Mouse (Mus musculus) heart, embryonic 12.5 days (tissue): Measurements from ENCODE around the gene Prss33. TPM values are rescaled to one million over a fixed set of nuclear protein-coding genes. Genes with fewer than 3 reads are reported as not detected.
"Not testable (repeated sequence)": the region's sequence is repeated elsewhere in the genome, so short reads cannot be mapped to it uniquely, and the experiment has no call there.

Source experiments
- ATAC-seq: fragments of 200-750 bp; cut with Nextera tagmentation; 2 replicates; pipeline ENCODE4 v1.8.0; 2017; ENCODE audit warnings: moderate TSS enrichment, moderate library complexity; ENCODE audit not compliant: insufficient number of reproducible peaks, low FRiP score
- H3K27ac ChIP-seq: fragments of 300-500 bp; sonication (generic); 2 replicates; pipeline ENCODE4 v1.5.1; 2016; ENCODE audit warnings: mild to moderate bottlenecking, moderate library complexity; ENCODE audit not compliant: poor library complexity, severe bottlenecking
- H3K27me3 ChIP-seq: fragments of 300-500 bp; sonication (generic); replicated peaks from 2 replicates; pipeline ENCODE4 v1.6.1; 2016; ENCODE audit warnings: mild to moderate bottlenecking, moderate library complexity
- H3K36me3 ChIP-seq: fragments of 300-500 bp; sonication (generic); 2 replicates; pipeline ENCODE4 v1.6.1; 2016; ENCODE audit warnings: mild to moderate bottlenecking, moderate library complexity
- H3K4me1 ChIP-seq: fragments of 300-500 bp; sonication (generic); replicated peaks from 2 replicates; pipeline ENCODE4 v1.6.1; 2016; ENCODE audit warnings: mild to moderate bottlenecking
- H3K4me2 ChIP-seq: fragments of 300-500 bp; sonication (generic); 2 replicates; pipeline ENCODE4 v1.6.1; 2016; ENCODE audit warnings: mild to moderate bottlenecking, moderate library complexity
- H3K4me3 ChIP-seq: fragments of 300-500 bp; sonication (generic); 2 replicates; pipeline ENCODE4 v1.5.1; 2016; ENCODE audit warnings: mild to moderate bottlenecking
- H3K9ac ChIP-seq: fragments of 300-500 bp; sonication (generic); 2 replicates; pipeline ENCODE4 v1.6.1; 2016; ENCODE audit warnings: mild to moderate bottlenecking, moderate library complexity
- H3K9me3 ChIP-seq: fragments of 300-500 bp; sonication (generic); replicated peaks from 2 replicates; pipeline ENCODE4 v1.6.1; 2016; ENCODE audit warnings: mild to moderate bottlenecking, moderate library complexity
- WGBS: fragments of 180-500 bp; shearing (Covaris S2); methylation state at CpG from one replicate; pipeline ENCODE4 v1.1.7; 2016; 5-methylcytosine and 5-hydroxymethylcytosine counted together
- polyA plus RNA-seq: library from polyadenylated mRNA; unstranded; fragments of >200 nt; fragmentation: Nextera tagmentation; extraction: Ambion mirVana; gene quantifications from 2 replicates; pipeline ENCODE4 v1.2.1, GENCODE M21; 2016

The Prss33 gene
- polyA plus RNA-seq: not detected in 2 replicates

DNA sequence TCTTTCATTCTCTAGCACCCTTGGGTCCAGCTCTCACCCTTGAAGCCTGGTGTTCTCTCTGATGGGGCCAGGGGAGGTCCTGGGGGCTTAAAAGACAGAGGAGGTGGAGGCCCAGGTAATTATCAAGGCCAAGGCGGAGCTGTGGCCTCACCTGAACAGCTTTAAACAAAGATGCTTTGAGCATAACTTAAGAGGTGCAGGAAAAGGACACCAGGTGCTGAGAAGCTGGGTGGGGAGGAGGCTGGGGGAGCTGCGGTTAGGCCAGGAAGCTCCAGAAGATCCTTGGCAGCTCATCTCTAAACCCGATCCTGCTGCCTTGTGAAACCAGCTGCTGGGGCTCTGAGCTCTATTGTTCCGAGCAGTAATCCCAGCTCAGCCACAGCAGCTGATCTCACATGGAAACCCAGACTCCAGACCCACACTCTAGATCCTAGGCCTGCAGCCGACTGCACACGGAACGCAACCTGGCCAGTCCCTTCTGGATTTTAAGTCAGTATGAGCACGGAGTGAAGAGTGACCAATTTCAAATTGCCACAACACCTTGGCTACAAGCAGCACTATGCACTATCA, at the start of gene Prss33:
Prss33 (minus strand) TSS at position 51 of the 570 bp plus-strand sequence.
- Histone ChIP-seq H3K9ac (no peak within 1 kb of the TSS), H3K4me1 (no peaks in the 10 kb centered on the region), H3K4me3 (no peak within 1 kb of the TSS), H3K27me3 (peaks cover 55% of the 10 kb centered on the region), H3K9me3 (no peaks in the 10 kb centered on the region), H3K4me2 (no peak within 1 kb of the TSS), H3K36me3 (no peaks in the 10 kb centered on the region), H3K27ac (no peak within 1 kb of the TSS)
- ATAC-seq: no peak
- WGBS: 74% methylated on average over 8 of the region's 8 CpGs

DNA sequence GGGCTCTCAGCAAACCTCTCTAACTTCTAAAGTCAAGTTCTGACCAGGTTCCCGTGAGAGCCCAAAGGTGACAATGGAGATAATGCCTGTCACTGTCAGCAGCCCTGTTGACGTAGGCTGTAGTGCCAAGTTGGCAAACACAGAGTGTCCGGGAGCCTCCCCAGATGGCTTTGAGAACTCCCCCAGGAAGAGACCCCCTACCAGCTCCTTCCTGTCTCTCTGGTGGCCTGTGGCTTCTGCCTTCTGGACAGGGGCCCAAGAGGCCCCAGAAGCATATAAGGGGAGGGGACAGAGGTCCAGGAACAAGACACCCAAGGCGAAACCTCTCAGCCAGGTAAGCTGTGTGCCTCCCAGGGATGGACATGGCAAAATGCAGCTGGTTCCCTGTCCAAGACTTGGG, 44.7 kb upstream of the Prss33 start, which contains the start of the genes Dcpp1 and Dcpp2:
Dcpp1 (plus strand) TSS at position 301 of the 400 bp plus-strand sequence.
Dcpp2 (plus strand) TSS at position 305 of the 400 bp plus-strand sequence.
- H3K4me2 ChIP-seq, H3K27me3 ChIP-seq, H3K9me3 ChIP-seq, H3K4me3 ChIP-seq, H3K4me1 ChIP-seq, H3K9ac ChIP-seq, ATAC-seq, H3K36me3 ChIP-seq, H3K27ac ChIP-seq: not testable (repeated sequence)
- WGBS: 50% methylated on average over 4 of the region's 4 CpGs

DNA sequence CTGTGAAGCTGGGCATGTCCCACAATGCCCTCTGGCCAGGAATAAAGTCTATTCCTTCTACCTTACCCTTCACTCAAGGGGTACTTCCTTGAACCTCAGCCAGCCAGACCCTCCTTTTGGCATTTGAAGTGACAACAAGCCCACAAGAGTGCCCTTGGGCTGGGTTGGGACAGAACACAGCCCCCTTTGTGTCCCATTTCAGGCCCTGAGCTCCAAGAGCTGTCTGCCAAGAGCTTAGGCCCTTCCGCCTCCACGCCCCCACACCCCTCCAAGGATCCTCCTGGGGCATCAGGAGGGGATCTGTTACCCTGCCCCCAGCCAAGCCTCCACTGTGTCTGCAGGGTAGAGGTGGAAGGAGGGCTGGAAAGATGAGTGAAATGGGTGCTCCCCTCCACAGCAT, 41.3 kb upstream of the Prss33 start:
- Histone ChIP-seq H3K4me2 (no peak overlapping the region), H3K9me3 (no peaks in the 10 kb centered on the region), H3K4me3 (no peak overlapping the region), H3K4me1 (no peaks in the 10 kb centered on the region; the same call in 1 of the 2 replicates), H3K27ac (no peak overlapping the region), H3K36me3 (no peaks in the 10 kb centered on the region), H3K9ac (no peak overlapping the region), H3K27me3 (no peaks in the 10 kb centered on the region)
- 80% methylated on average over 2 of the region's 2 CpGs for WGBS
- no peak for ATAC-seq

DNA sequence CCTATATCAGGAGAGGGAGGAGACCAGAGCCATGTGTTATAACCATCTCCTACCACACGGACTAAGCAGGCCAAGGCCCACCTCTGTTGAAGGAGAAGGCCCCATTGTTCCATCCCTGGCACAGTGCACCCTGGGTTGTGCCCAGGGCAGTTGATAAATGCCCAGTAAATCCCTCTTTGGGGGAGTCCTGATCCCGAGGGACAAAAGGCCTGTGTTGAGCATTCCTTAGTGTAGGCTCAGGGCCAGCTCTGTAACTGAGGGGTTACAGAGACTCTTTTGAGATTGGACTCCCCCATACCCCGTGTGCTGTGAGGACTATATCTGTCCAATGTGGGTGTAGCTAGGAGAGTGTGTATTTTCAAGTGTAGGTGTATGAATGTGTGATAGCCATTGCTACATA, 40.9 kb upstream of the Prss33 start:
- Histone ChIP-seq H3K27ac (no peak overlapping the region), H3K36me3 (no peaks in the 10 kb centered on the region), H3K4me3 (no peak overlapping the region), H3K27me3 (no peaks in the 10 kb centered on the region), H3K9ac (no peak overlapping the region), H3K9me3 (no peaks in the 10 kb centered on the region), H3K4me1 (no peaks in the 10 kb centered on the region; the same call in 1 of the 2 replicates), H3K4me2 (no peak overlapping the region)
- ATAC-seq: no peak
- WGBS: 61% methylated on average over 3 of the region's 3 CpGs

DNA sequence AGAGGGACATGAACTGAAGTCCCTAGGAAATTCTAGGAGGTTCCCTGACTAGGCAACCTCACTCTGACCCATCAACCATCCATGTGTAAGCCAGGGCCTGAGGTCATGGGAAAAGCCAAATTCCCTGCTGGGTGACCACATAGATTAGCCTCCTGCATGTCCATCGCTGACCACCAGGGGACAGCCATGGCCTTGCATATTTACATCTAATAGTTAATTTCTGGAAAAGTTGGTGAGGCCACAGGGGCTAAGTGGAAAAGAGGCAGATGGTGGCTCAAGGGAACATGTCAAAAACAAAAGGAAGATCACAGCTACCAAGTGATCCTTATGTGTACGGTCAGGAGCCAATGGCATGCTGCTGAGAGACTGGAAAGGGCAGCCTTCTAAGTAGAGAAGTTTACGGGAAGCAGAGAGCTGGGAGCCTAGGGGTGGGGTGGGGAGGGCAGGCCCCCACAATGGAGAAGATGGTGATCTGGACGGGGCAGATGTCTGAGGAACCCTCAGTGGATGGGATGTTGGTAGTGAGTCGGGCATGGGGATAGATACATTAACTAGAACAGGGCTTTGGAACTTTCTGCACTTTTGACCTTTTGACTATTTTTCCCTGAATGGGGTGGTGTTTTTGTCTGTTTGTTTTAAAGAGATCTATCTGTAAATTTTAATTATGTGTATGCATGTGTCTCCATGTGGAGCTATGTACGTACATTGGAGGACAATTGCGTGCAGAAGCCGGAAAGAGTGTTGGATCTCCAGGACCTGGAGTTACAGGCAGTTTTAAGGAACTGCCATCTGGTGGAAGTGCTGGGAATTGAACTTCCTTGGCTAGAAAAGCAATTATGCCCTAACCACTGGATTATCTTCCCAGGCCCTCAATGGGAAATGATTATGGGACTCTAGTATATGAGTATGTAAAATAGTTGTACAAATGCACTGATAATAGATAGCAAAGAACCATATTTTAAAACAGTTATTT, 38.3 kb upstream of the Prss33 start:
- Histone ChIP-seq H3K9ac (no peak overlapping the region), H3K27me3 (no peaks in the 10 kb centered on the region), H3K4me3 (no peak overlapping the region), H3K27ac (no peak overlapping the region), H3K9me3 (no peaks in the 10 kb centered on the region), H3K4me1 (no peaks in the 10 kb centered on the region; the same call in 1 of the 2 replicates), H3K4me2 (no peak overlapping the region), H3K36me3 (no peaks in the 10 kb centered on the region)
- 43% methylated on average over 8 of the region's 8 CpGs for WGBS
- no peak for ATAC-seq

DNA sequence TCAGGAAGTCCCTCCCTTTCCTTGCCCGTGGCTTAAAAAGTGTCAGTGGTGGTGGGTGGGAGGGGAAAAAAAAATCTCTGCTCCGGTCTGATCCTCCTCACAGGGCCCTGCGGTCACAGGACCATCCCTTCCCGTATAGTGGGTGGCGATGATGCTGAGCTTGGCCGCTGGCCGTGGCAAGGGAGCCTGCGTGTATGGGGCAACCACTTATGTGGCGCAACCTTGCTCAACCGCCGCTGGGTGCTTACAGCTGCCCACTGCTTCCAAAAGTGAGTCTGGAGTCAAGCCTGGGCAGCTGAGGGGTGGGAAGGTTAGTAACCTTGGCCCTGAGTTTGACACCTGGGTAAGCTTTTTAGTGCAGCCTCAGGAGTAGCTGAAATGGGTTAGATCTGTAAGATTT, 32.7 kb upstream of the Prss33 start:
- Histone ChIP-seq H3K9me3 (peaks cover 5% of the 10 kb centered on the region; the same call in 1 of the 2 replicates), H3K4me3 (no peak overlapping the region), H3K4me1 (no peaks in the 10 kb centered on the region), H3K9ac (no peak overlapping the region), H3K27me3 (0 out of 2 replicates have a peak, but pooled peaks cover 5% of the 10 kb centered on the region), H3K36me3 (no peaks in the 10 kb centered on the region), H3K4me2 (no peak overlapping the region), H3K27ac (no peak overlapping the region)
- WGBS: 84% methylated on average over 11 of the region's 11 CpGs
- no peak for ATAC-seq

DNA sequence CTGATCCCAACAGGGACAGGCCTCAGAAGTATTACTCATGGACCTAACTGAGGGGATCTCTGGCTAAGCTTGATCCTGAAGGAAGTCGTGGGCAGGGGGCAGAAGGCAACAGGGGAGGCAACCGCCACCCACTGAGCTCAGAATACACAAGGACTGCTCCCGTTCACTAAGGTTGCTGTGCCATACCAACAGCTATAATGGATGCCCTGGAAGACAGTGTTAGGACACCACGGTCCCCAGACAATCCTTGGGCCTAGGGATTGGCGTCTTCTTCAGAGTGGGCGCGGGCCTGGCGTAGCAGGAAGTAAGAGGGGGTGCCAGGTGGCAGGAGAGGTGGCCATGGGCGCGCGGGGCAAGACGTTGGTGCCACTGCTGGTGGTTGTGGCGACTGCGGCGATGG, 31.9 kb upstream of the Prss33 start, which contains the start of gene Prss21:
Prss21 (plus strand) TSS at position 301 of the 400 bp plus-strand sequence.
- H3K36me3 ChIP-seq: no peaks in the 10 kb centered on the region
- 78% methylated on average over 15 of the region's 15 CpGs for WGBS
- no peak within 1 kb of the TSS for H3K4me3 ChIP-seq
- no peak within 1 kb of the TSS for H3K4me2 ChIP-seq
- no peak for ATAC-seq
- H3K9me3 ChIP-seq: peaks cover 5% of the 10 kb centered on the region; the same call in 1 of the 2 replicates
- no peak within 1 kb of the TSS for H3K9ac ChIP-seq
- H3K27me3 ChIP-seq: 0 out of 2 replicates have a peak, but pooled peaks cover 5% of the 10 kb centered on the region
- no peak within 1 kb of the TSS for H3K27ac ChIP-seq
- no peaks in the 10 kb centered on the region for H3K4me1 ChIP-seq

DNA sequence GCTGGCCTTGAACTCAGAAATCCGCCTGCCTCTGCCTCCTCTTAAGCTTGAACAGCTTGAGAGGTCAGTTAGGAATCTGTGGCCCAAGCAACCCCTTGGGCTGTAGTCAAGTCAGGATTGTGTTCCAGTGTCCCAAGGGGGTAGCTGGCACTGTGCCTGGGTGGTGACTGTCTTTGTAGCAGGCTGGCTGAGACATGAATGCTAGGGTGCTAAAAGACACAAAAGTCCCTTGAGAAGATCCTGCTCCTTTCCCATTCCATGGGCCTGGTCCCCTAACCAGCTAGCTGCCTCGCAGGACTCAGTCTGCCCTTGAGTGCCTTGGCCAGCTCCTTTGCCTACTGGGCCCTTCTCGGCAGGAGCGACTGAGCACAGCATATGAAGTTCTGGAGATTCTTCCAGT, 27.1 kb upstream of the Prss33 start:
- 80% methylated on average over 4 of the region's 4 CpGs for WGBS
- Histone ChIP-seq H3K4me1 (no peaks in the 10 kb centered on the region), H3K4me3 (no peak overlapping the region), H3K4me2 (no peak overlapping the region), H3K36me3 (no peaks in the 10 kb centered on the region), H3K9ac (no peak overlapping the region), H3K9me3 (peaks cover 5% of the 10 kb centered on the region; the same call in 1 of the 2 replicates), H3K27me3 (0 out of 2 replicates have a peak, but pooled peaks cover 3% of the 10 kb centered on the region), H3K27ac (no peak overlapping the region)
- no peak for ATAC-seq

DNA sequence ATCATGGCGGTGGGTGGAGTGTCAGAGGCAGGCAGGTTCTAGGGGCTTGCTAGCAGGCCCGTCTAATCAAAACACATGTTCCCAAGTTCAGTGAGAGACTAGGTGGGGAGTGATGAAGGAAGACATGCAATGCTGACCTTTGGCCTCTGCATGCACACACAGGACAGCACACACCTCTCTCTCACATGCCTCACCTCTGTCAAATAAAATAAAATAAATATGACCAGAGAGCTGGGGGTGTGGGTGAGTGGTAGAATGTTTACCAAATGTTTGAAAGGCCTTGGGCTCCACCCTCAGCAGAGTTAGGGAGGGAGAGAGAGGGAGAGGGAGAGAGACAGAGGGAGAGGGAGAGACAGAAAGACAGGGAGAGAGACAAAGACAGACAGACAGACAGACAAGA, 22.1 kb upstream of the Prss33 start:
- no peak for ATAC-seq
- WGBS: 75% methylated on average over 2 of the region's 2 CpGs
- Histone ChIP-seq H3K4me2 (no peak overlapping the region), H3K9ac (no peak overlapping the region), H3K27me3 (0 out of 2 replicates have a peak, but pooled peaks cover 3% of the 10 kb centered on the region), H3K27ac (no peak overlapping the region), H3K36me3 (no peaks in the 10 kb centered on the region), H3K4me1 (peaks cover 9% of the 10 kb centered on the region), H3K4me3 (no peak overlapping the region), H3K9me3 (no peaks in the 10 kb centered on the region)

DNA sequence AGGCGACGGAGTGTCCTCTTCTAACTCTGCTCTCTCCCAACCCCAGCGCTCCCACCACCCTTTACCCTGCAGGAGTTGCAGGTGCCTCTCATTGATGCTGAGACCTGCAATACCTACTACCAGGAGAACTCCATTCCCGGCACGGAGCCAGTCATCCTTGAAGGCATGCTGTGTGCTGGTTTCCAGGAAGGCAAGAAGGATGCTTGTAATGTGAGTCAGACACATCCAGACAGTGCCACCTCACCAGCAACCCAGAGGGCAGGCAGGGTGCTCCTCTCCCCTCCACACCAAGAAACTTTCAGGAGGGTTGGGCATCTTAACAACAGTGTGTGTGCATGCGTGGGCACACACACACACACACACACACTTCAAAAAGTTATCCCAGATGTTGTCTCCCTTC, 21.3 kb upstream of the Prss33 start:
- Histone ChIP-seq H3K9me3 (no peaks in the 10 kb centered on the region), H3K4me3 (no peak overlapping the region)
- WGBS: 77% methylated on average over 6 of the region's 6 CpGs

DNA sequence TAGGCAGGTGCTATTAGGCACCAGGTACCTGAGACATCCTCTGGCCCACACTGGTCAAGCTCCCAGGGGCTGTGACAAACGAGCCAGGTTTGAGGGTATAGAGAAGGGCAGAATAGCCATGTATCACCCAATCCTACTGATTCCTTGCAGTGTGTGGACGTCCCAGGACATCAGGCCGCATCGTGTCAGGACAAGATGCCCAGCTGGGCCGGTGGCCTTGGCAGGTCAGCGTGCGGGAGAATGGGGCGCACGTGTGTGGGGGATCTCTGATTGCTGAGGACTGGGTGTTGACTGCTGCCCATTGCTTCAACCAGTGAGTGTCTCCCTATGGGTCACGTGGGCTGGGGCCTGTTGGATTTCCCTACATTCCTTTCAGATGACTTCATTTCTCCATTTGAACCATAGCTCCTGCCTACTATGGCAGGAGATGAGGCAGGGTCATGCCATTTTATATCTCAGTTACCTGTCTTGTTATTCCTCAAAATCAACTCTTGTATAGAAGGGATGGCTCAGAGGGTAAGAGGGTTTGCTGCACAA, 18.4 kb upstream of the Prss33 start:
- WGBS: 70% methylated on average over 10 of the region's 10 CpGs
- Histone ChIP-seq H3K36me3 (no peaks in the 10 kb centered on the region), H3K4me2 (no peak overlapping the region), H3K9me3 (0 out of 2 replicates have a peak, but pooled peaks cover 3% of the 10 kb centered on the region), H3K9ac (no peak overlapping the region), H3K4me1 (peaks cover 9% of the 10 kb centered on the region), H3K27ac (no peak overlapping the region), H3K27me3 (peaks cover under 1% of the 10 kb centered on the region; the same call in 1 of the 2 replicates), H3K4me3 (no peak overlapping the region)
- ATAC-seq: 0 out of 2 replicates have a peak, but pooled peaks have one; percentile 13

More for the DNA sequence above, 21.3 kb upstream of the Prss33 start:
- no peak overlapping the region for H3K27ac ChIP-seq
- ATAC-seq: no peak
- peaks cover 9% of the 10 kb centered on the region for H3K4me1 ChIP-seq
- H3K9ac ChIP-seq: no peak overlapping the region
- 0 out of 2 replicates have a peak, but pooled peaks cover 3% of the 10 kb centered on the region for H3K27me3 ChIP-seq
- H3K4me2 ChIP-seq: no peak overlapping the region
- H3K36me3 ChIP-seq: no peaks in the 10 kb centered on the region
